Mouse (Mus musculus) heart, adult 2 months (tissue): Measurements from ENCODE around the gene Hoxb13. TPM values are rescaled to one million over a fixed set of nuclear protein-coding genes. Genes with fewer than 3 reads are reported as not detected.

ENCODE experiments used
- DNase-seq, 2 experiments: peaks; one replicate each; pipeline ENCODE4 v3.0.0; 2021
- H3K27ac ChIP-seq: fragments of 200-600 bp; 2 replicates; pipeline ENCODE4 v1.8.1; 2022
- H3K27me3 ChIP-seq: fragments of 200-500 bp; 2 replicates; pipeline ENCODE4 v1.6.1; 2012; ENCODE audit warnings: mild to moderate bottlenecking, low read length, inconsistent platforms, mixed read lengths; ENCODE audit not compliant: control insufficient read depth, insufficient read depth
- H3K36me3 ChIP-seq: fragments of 200-500 bp; 2 replicates; pipeline ENCODE4 v1.6.1; 2012; ENCODE audit warnings: low read length, inconsistent platforms; ENCODE audit not compliant: control insufficient read depth, insufficient read depth
- H3K4me1 ChIP-seq: fragments of 200-500 bp; 2 replicates; pipeline ENCODE4 v1.6.1; 2011; ENCODE audit warnings: low read length; ENCODE audit not compliant: control insufficient read depth, insufficient read depth
- H3K4me3 ChIP-seq: fragments of 200-600 bp; 2 replicates; pipeline ENCODE4 v1.8.1; 2022
- H3K79me2 ChIP-seq: fragments of 200-500 bp; replicated peaks from 2 replicates; pipeline ENCODE4 v1.6.1; 2012; ENCODE audit warnings: mild to moderate bottlenecking, inconsistent platforms, low read length, moderate library complexity, mixed read lengths; ENCODE audit not compliant: control insufficient read depth, insufficient read depth
- H3K9ac ChIP-seq: fragments of 200-500 bp; 2 replicates; pipeline ENCODE4 v1.6.1; 2012; ENCODE audit warnings: low read depth, mild to moderate bottlenecking, control low read depth, inconsistent platforms, low read length, mixed read lengths
- CTCF ChIP-seq: fragments of 200-600 bp; IDR thresholded peaks from 2 replicates; pipeline ENCODE4 v1.8.1; 2022; ENCODE audit warnings: antibody characterized with exemption, mild to moderate bottlenecking, moderate library complexity
- EP300 ChIP-seq: fragments of 200-500 bp; IDR thresholded peaks from 2 replicates; pipeline ENCODE4 v1.6.1; 2011; ENCODE audit warnings: low read depth, low read length, control low read depth; ENCODE audit not compliant: insufficient read depth
- POLR2A ChIP-seq: fragments of 200-500 bp; IDR thresholded peaks from 2 replicates; pipeline ENCODE4 v1.6.1; 2011; ENCODE audit warnings: mild to moderate bottlenecking, low read depth, low read length, control low read depth; ENCODE audit not compliant: insufficient read depth
- WGBS: fragments of 180-500 bp; shearing (Covaris S2); methylation state at CpG from one replicate; pipeline ENCODE4 v1.1.7; 2018; 5-methylcytosine and 5-hydroxymethylcytosine counted together
- intact Hi-C: fragments of 180-260 bp; cut with DNase I; formaldehyde crosslinking; loops from one replicate; pipeline ENCODE4 v1.15.1; 2025
- polyA plus RNA-seq: library from polyadenylated mRNA; depleted of rRNA; stranded (reverse); fragments of >200 nt; gene quantifications from 2 replicates; pipeline ENCODE4 v1.2.3, GENCODE M21; 2012
- total RNA-seq, 2 experiments: library from RNA; stranded (reverse); gene quantifications; 2 replicates each; pipeline ENCODE4 v1.2.3; 2021

The Hoxb13 gene
- total and polyA plus RNA-seq, 3 experiments, result not detected

GRCm38 (mm10) chr11:96175951-96176530 lies 18.1 kb upstream of the Hoxb13 start:
- Histone ChIP-seq H3K9ac (no peak overlapping the region), H3K36me3 (no peaks in the 10 kb centered on the region), H3K79me2 (no peaks in the 10 kb centered on the region), H3K4me3 (no peak overlapping the region), H3K27ac (no peak overlapping the region), H3K27me3 (peaks cover 34% of the 10 kb centered on the region), H3K4me1 (no peaks in the 10 kb centered on the region)
- intact Hi-C loops, result no loop called here
- no peak for DNase-seq
- 6% methylated on average over 9 of the region's 9 CpGs for WGBS
- TF ChIP-seq EP300 (no peak), CTCF (no peak), POLR2A (no peak)

DNA sequence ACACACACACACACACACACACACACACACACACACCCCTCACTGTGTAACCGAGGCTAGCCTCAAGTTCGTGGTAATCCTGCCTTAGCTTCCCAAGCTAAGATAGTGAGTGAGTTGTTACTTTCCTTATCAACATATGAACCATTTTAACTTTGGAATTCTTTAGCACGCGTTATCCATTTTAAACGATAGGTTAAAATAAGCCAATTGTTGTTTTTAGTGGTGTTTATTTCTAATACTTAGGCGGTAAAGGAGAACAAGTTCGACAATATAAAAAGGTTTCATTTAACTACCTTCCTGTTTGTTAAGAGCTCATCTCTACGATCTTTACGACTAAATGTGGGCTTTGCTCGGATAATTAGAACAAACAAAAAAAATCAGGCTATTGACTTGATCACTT lies 17.3 kb upstream of the Hoxb13 start:
- no peaks in the 10 kb centered on the region for H3K36me3 ChIP-seq
- H3K79me2 ChIP-seq, result no peaks in the 10 kb centered on the region
- 4% methylated on average over 10 of the region's 10 CpGs for WGBS
- no peak overlapping the region for H3K4me3 ChIP-seq
- DNase-seq, result no peak
- intact Hi-C loops, result no loop called here
- H3K27me3 ChIP-seq, result peaks cover 32% of the 10 kb centered on the region
- no peak overlapping the region for H3K27ac ChIP-seq
- TF ChIP-seq CTCF (no peak), EP300 (no peak), POLR2A (no peak)
- no peak overlapping the region for H3K9ac ChIP-seq
- H3K4me1 ChIP-seq, result no peaks in the 10 kb centered on the region

DNA sequence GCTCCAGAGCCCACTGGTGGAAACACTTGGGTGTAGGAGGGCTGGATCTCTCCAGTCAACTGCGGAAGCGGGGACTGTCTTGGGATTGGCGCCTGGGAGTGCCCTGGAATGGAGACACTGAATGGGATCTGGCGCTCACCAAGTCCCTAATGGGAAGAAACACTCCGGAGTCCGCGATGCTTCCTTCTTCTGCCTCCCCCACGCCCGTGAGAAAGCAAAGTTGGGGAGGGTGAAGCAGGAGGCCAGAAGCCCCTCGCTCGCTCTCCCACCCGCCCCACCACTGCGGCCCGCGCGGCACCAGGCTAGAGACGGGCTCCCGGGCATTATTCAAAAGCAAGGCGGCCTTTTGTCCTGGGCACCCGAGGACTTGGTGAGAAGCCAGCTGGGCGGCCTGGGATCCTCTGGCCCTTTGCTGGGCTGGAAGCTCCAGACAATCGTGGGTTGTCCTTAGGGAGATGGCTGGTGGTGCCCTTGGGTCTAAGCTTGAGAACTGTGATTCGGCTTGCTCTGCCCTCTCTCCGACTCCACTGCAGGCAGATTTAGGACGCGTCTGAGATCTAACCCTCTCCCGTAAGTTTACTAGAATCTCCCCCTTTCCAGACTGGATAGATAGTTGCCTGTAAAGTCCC lies 16.5 kb upstream of the Hoxb13 start:
- no peak overlapping the region for H3K9ac ChIP-seq
- no peak overlapping the region for H3K27ac ChIP-seq
- H3K27me3 ChIP-seq, result peaks cover 32% of the 10 kb centered on the region
- no peaks in the 10 kb centered on the region for H3K79me2 ChIP-seq
- H3K36me3 ChIP-seq, result no peaks in the 10 kb centered on the region
- no peak overlapping the region for H3K4me3 ChIP-seq
- no peak for DNase-seq
- intact Hi-C loops, result no loop called here
- 4% methylated on average over 27 of the region's 27 CpGs for WGBS
- no peak for TF ChIP-seq EP300
- H3K4me1 ChIP-seq, result no peaks in the 10 kb centered on the region

GRCm38 (mm10) chr11:96178356-96178755 lies 15.8 kb upstream of the Hoxb13 start:
- 4% methylated on average over 8 of the region's 8 CpGs for WGBS
- intact Hi-C loops, result no loop called here
- DNase-seq, result no peak
- H3K79me2 ChIP-seq, result no peaks in the 10 kb centered on the region
- no peak for TF ChIP-seq POLR2A
- no peak for TF ChIP-seq EP300
- no peak for TF ChIP-seq CTCF
- H3K4me3 ChIP-seq, result no peak overlapping the region
- no peaks in the 10 kb centered on the region for H3K36me3 ChIP-seq
- no peak overlapping the region for H3K27ac ChIP-seq
- H3K4me1 ChIP-seq, result no peaks in the 10 kb centered on the region
- H3K9ac ChIP-seq, result no peak overlapping the region
- peaks cover 30% of the 10 kb centered on the region for H3K27me3 ChIP-seq

DNA sequence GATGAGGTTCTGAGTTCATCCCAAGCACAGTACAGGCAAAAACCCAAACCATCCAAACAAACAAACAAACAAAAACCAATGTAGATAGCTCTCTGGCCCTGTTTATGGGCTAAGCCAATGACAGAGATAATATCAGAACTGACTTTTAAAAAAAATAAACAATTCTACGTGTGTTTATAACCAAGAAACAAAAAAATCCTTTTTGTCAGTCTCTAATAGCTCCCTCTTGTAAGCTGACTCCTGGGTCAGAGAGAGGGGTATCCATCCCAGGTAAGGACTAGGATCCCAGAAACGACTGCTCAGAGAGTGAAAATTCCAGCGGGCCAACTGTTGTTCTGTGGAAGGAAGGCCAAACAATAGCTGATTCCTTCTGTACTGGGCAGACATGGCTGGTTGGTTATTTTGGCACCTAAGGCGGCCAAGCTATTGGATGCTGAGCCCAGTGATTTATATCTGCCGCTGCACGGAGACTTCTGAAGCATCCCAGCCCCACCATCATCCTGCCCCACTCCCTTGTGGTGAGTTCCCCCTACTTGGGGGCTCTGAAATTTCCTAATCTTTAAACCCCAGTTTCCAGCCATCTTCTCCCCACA lies 15.1 kb upstream of the Hoxb13 start:
- peaks cover 32% of the 10 kb centered on the region for H3K27me3 ChIP-seq
- no peak overlapping the region for H3K9ac ChIP-seq
- no peak overlapping the region for H3K27ac ChIP-seq
- H3K4me3 ChIP-seq, result no peak overlapping the region
- intact Hi-C loops, result no loop called here
- 3% methylated on average over 6 of the region's 6 CpGs for whole genome bisulfite sequencing
- H3K79me2 ChIP-seq, result no peaks in the 10 kb centered on the region
- TF ChIP-seq CTCF (no peak), POLR2A (no peak)
- H3K36me3 ChIP-seq, result no peaks in the 10 kb centered on the region
- no peaks in the 10 kb centered on the region for H3K4me1 ChIP-seq
- DNase-seq, result no peak

DNA sequence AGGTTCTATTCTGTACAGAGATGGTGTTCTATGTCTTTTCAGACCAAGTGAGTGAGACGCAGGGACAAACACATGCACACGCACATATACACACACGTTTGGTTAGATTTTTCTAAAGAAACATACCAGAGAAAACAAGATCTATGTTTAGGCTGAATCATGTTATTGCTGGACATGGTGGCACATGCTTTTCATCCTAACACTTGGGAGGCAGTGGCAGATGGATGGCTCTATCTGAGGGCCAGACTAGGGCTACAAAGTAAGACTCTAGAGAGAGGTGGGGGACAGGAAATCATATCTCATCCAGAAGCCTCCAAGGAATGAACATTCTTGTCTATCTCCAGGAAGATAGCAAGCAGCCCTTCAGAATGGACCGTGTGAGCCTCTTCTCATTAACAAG lies 13.1 kb upstream of the Hoxb13 start:
- DNase-seq, result no peak
- no peaks in the 10 kb centered on the region for H3K36me3 ChIP-seq
- H3K9ac ChIP-seq, result no peak overlapping the region
- intact Hi-C loops, result no loop called here
- H3K79me2 ChIP-seq, result no peaks in the 10 kb centered on the region
- no peak overlapping the region for H3K4me3 ChIP-seq
- TF ChIP-seq POLR2A, result no peak
- no peak for TF ChIP-seq EP300
- no peak for TF ChIP-seq CTCF
- WGBS, result 27% methylated on average over 4 of the region's 4 CpGs
- peaks cover 32% of the 10 kb centered on the region for H3K27me3 ChIP-seq
- H3K4me1 ChIP-seq, result no peaks in the 10 kb centered on the region
- H3K27ac ChIP-seq, result no peak overlapping the region
